Mouse (Mus musculus) heart, embryonic 15.5 days (tissue): Measurements from ENCODE around the gene Scn5a. TPM values are rescaled to one million over a fixed set of nuclear protein-coding genes. Genes with fewer than 3 reads are reported as not detected.

Experiments used
- ATAC-seq: fragments of 200-750 bp; cut with Nextera tagmentation; replicated peaks from 2 replicates; pipeline ENCODE4 v1.8.0; 2017; ENCODE audit warnings: low read depth, moderate TSS enrichment; ENCODE audit not compliant: insufficient number of reproducible peaks, insufficient read depth, low FRiP score
- H3K27ac ChIP-seq: fragments of 300-500 bp; sonication (generic); 2 replicates; pipeline ENCODE4 v1.5.1; 2015; ENCODE audit warnings: mild to moderate bottlenecking, inconsistent platforms
- H3K27me3 ChIP-seq: fragments of 300-500 bp; sonication (generic); 2 replicates; pipeline ENCODE4 v1.6.1; 2015; ENCODE audit warnings: inconsistent platforms
- H3K36me3 ChIP-seq: fragments of 300-500 bp; sonication (generic); 2 replicates; pipeline ENCODE4 v1.6.1; 2015; ENCODE audit warnings: mild to moderate bottlenecking, inconsistent platforms
- H3K4me1 ChIP-seq: fragments of 300-500 bp; sonication (generic); replicated peaks from 2 replicates; pipeline ENCODE4 v1.6.1; 2015; ENCODE audit warnings: inconsistent platforms
- H3K4me2 ChIP-seq: fragments of 300-500 bp; sonication (generic); 2 replicates; pipeline ENCODE4 v1.6.1; 2015; ENCODE audit warnings: inconsistent platforms, mild to moderate bottlenecking, moderate library complexity
- H3K4me3 ChIP-seq: fragments of 300-500 bp; sonication (generic); 2 replicates; pipeline ENCODE4 v1.5.1; 2015; ENCODE audit warnings: mild to moderate bottlenecking, inconsistent platforms
- H3K9ac ChIP-seq: fragments of 300-500 bp; sonication (generic); 2 replicates; pipeline ENCODE4 v1.6.1; 2015; ENCODE audit warnings: mild to moderate bottlenecking, inconsistent platforms
- H3K9me3 ChIP-seq: fragments of 300-500 bp; sonication (generic); replicated peaks from 2 replicates; pipeline ENCODE4 v1.6.1; 2016; ENCODE audit warnings: inconsistent platforms
- WGBS: fragments of 180-500 bp; shearing (Covaris S2); methylation state at CpG from one replicate; pipeline ENCODE4 v1.1.7; 2015; ENCODE audit warnings: mixed read lengths; 5-methylcytosine and 5-hydroxymethylcytosine counted together
- polyA plus RNA-seq: library from polyadenylated mRNA; unstranded; fragments of >200 nt; fragmentation: Nextera tagmentation; extraction: Ambion mirVana; gene quantifications from 2 replicates; pipeline ENCODE4 v1.2.1, GENCODE M21; 2015

Gene Scn5a
- polyA plus RNA-seq, 1 experiment from 2014 or later: 7.0 TPM

DNA sequence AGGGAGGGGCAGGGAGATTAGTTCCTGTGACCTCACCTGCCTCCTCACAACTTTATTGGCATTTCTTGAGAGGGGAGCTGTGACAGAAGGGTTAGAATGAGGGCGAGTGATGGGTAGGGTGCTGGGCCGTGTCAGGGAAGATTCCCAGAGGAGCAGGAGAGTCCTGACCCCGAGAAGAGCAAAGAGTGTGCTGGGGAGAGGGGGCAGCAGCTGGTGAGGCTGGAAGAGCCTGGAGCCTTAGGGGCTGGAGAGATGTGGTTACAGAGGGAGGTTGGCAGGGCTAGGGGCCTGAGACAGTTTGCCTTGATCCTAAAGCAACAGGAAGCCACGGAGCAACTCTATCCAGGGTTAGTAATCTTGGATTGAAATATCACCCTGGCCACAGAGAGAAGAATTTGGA, 97.2 kb downstream of the Scn5a start:
- Histone ChIP-seq H3K27ac (no peak overlapping the region), H3K27me3 (0 out of 2 replicates have a peak, but pooled peaks cover 3% of the 10 kb centered on the region), H3K4me1 (peaks cover 20% of the 10 kb centered on the region), H3K36me3 (0 out of 2 replicates have a peak, but pooled peaks cover 8% of the 10 kb centered on the region), H3K9me3 (no peaks in the 10 kb centered on the region), H3K4me2 (no peak overlapping the region), H3K4me3 (no peak overlapping the region), H3K9ac (no peak overlapping the region)
- 77% methylated on average over 4 of the region's 4 CpGs for WGBS
- no peak for ATAC-seq

DNA sequence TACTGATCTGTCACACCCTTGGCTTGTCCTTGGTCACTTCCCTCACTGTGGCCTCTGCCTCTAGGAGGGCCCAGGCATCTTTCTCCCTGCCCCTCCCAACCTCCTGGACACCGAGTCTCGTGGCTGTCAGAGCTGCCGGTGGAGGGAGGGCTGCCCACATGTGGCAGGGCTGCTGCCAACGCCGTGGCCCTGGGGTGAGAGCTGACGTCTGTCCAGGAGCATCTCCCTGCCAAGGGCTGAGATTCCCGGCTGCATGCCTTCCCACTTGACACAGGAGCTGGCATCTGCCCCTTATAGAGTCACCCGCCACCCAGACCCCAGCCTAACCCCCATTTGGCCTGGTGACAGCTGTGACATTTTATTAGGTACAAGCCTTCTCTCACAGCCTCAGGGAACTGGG, 99.5 kb downstream of the Scn5a start:
- peak overlapping the region; percentile 9; the same call in 1 of the 2 replicates for H3K27ac ChIP-seq
- no peaks in the 10 kb centered on the region for H3K9me3 ChIP-seq
- H3K36me3 ChIP-seq: no peaks in the 10 kb centered on the region
- H3K4me1 ChIP-seq: peaks cover 34% of the 10 kb centered on the region
- H3K27me3 ChIP-seq: 0 out of 2 replicates have a peak, but pooled peaks cover 6% of the 10 kb centered on the region
- H3K4me3 ChIP-seq: no peak overlapping the region
- no peak overlapping the region for H3K4me2 ChIP-seq
- WGBS: 29% methylated on average over 8 of the region's 8 CpGs
- H3K9ac ChIP-seq: no peak overlapping the region
- ATAC-seq: peak; percentile 56

DNA sequence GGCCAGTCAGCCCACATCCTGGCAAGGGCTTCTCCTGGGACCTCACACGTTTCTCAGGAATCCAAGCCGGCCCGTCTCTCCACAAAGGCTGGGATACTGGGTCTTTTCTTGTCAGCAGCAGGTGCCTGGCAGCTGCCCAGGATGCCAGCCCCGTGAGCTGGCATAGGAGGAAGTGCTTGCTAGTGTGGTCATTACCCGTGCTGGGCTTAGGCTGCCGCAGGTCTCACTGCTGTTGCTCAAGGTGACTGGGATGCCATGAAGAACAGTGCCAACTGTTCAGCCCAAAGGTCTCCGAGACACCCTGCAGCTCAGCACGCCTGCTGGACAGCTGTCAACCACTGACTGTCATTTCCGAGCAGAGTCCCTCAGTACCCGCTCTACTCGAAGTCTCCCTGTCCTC, 100.5 kb downstream of the Scn5a start:
- Histone ChIP-seq H3K4me1 (peaks cover 43% of the 10 kb centered on the region), H3K4me2 (no peak overlapping the region), H3K4me3 (no peak overlapping the region), H3K36me3 (no peaks in the 10 kb centered on the region), H3K27me3 (0 out of 2 replicates have a peak, but pooled peaks cover 6% of the 10 kb centered on the region), H3K9me3 (no peaks in the 10 kb centered on the region), H3K27ac (peak overlapping the region; percentile 9; the same call in 1 of the 2 replicates), H3K9ac (no peak overlapping the region)
- ATAC-seq: no peak
- 72% methylated on average over 11 of the region's 11 CpGs for WGBS

DNA sequence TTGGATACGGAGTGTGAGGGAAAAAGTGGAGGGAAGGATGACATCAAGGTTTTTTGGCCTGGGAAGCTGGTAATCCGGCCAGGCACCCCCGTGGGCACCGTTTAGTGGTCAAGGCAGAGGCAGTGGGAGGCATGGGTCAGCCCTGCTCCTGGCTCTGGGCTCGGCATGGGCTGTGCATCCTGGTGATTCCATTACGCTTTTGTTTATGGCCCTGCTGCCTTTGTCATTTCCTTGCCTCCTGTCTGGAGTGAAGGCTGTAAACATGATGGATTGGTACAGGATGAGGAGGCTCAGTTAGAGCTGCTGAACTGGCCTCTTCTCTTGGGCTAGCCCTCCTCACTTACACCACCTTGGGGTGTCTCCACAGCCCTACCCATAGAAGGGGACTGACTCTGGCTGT, 101.1 kb downstream of the Scn5a start:
- Histone ChIP-seq H3K4me3 (no peak overlapping the region), H3K9ac (no peak overlapping the region), H3K4me2 (no peak overlapping the region), H3K27me3 (0 out of 2 replicates have a peak, but pooled peaks cover 6% of the 10 kb centered on the region), H3K9me3 (no peaks in the 10 kb centered on the region), H3K27ac (no peak overlapping the region), H3K4me1 (peaks cover 49% of the 10 kb centered on the region), H3K36me3 (no peaks in the 10 kb centered on the region)
- 45% methylated on average over 6 of the region's 6 CpGs for WGBS
- ATAC-seq: no peak

DNA sequence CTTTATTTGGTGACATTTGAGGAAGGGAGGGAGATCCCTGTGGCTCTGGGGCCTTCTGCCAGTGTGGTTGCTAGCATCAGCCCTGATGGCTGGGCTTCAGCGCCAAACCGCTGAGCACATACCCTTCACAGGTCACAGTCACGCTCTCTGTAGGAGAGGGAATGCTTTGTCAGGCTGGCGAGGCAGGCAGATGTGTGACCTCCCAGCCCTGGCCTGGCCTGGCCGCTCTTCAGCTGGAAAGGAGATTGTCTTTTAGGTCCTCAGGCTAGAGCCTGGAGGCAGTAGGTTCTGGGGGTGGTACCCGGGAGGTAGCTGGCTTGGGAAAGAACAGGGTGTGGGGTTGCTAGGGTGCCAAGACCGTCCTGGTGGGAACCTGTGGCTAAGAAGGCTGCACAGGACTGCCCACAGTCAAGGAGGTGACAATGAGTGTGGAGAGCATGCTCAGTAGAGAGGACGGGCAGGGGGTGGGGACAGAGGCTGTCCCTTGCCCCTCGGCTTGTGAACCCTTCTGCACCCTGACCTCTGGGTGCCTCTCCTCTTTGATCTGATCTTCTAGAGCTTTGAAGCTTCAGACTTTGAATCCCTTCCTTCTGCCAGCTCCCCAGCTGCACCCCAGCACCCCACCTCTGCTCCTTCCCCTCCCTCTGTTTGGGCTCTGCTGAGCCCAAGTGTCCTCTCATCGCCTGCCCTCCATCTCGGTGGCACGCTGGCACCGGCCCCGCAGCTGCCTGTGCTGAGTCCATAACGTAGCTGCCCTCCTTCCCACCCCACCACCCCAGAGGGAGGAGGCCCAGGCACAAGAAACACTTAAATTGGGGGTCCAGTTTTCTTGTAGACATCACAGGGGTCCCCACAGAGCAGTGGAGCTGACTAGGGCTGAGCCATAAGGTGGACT, 103.9 kb downstream of the Scn5a start:
- Histone ChIP-seq H3K9me3 (no peaks in the 10 kb centered on the region), H3K36me3 (no peaks in the 10 kb centered on the region), H3K4me1 (peaks cover 72% of the 10 kb centered on the region), H3K4me2 (no peak overlapping the region), H3K4me3 (no peak overlapping the region), H3K27ac (peak overlapping the region; percentile 21; the same call in 1 of the 2 replicates), H3K27me3 (0 out of 2 replicates have a peak, but pooled peaks cover 3% of the 10 kb centered on the region), H3K9ac (no peak overlapping the region)
- WGBS: 50% methylated on average over 15 of the region's 15 CpGs
- ATAC-seq: no peak

DNA sequence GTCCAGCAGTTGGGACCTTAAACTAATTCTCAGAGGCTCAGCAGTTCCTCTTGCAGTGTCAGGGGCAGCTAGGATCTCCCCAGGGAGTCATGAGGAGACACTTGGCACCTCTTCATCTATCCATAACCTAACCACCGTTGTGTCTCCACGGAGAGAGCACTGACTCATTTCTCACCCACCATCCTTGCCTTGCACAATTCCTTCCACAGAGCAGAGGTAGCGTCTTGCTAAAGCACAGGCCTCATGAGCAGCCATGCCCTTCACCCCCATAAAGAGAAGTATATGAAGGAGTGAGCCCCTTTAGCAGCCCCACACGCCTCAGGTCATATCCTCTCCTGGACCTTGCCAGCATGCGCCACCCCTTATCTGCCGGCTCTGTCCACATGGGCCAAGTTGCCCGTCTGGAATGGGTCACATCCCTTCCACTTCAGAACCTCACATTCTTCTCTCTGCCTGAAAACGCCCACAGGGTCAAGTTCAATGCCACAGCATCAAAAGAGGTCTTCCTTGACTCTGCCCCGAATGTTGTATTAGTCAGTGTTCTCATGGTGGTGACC, 105.1 kb downstream of the Scn5a start:
- Histone ChIP-seq H3K4me1 (peaks cover 72% of the 10 kb centered on the region), H3K4me3 (no peak overlapping the region), H3K27me3 (0 out of 2 replicates have a peak, but pooled peaks cover 3% of the 10 kb centered on the region), H3K36me3 (no peaks in the 10 kb centered on the region), H3K9me3 (no peaks in the 10 kb centered on the region), H3K27ac (no peak overlapping the region), H3K9ac (no peak overlapping the region), H3K4me2 (no peak overlapping the region)
- no peak for ATAC-seq
- 51% methylated on average over 9 of the region's 9 CpGs for WGBS

DNA sequence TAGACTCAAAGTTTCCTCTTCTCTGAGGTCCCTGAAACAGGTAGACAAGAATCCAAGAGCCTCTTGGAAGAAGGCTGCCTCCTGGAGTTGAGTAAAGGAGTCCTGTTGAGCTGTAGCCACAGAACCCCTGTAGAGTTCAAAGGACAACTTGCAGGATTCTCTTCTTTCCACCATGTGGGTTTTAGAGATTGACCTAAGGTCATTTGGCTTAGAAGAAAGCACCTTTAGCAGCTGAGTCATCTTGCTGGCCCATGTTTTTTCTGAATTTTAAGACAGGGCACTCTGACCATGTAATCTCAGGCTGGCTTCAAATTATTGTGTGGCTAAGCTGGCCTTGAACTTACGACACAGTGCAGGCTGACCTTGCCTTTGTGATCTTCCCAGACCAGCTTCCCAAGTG, 105.8 kb downstream of the Scn5a start:
- Histone ChIP-seq H3K9ac (no peak overlapping the region), H3K36me3 (no peaks in the 10 kb centered on the region), H3K27ac (no peak overlapping the region), H3K4me1 (peaks cover 71% of the 10 kb centered on the region), H3K27me3 (0 out of 2 replicates have a peak, but pooled peaks cover 3% of the 10 kb centered on the region), H3K4me3 (no peak overlapping the region), H3K4me2 (no peak overlapping the region), H3K9me3 (no peaks in the 10 kb centered on the region)
- ATAC-seq: no peak
- 93% methylated on average over 1 of the region's 1 CpGs for WGBS

DNA sequence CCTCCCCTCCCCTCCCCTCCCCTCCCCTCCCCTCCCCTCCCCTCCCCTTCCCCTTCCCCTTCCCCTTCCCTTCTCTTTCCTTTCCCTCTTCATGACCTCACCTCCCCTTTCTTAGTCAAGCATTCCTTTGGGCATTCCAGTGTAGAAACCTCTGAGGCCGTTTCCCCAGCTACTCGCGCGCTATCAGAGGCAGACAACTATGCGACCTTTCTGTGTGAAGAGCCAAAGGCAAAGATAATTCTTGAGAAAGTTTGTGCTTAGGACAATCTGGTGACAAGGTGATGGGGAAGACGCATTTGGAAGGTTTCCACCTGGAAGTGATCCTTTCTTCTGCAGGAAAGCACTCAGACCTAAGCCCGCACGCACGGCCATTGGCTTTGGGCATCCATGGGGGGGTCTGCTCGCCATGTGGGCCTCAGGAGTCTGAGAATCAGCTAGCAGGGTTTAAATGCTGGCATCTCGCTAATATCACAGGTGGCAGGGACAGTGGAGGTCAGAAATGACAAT, 106.4 kb downstream of the Scn5a start:
- Histone ChIP-seq H3K36me3 (no peaks in the 10 kb centered on the region), H3K27ac (no peak overlapping the region), H3K9ac (no peak overlapping the region), H3K4me1 (peaks cover 76% of the 10 kb centered on the region), H3K9me3 (no peaks in the 10 kb centered on the region), H3K4me3 (no peak overlapping the region), H3K27me3 (0 out of 2 replicates have a peak, but pooled peaks cover 3% of the 10 kb centered on the region), H3K4me2 (no peak overlapping the region)
- 38% methylated on average over 11 of the region's 11 CpGs for WGBS
- no peak for ATAC-seq

DNA sequence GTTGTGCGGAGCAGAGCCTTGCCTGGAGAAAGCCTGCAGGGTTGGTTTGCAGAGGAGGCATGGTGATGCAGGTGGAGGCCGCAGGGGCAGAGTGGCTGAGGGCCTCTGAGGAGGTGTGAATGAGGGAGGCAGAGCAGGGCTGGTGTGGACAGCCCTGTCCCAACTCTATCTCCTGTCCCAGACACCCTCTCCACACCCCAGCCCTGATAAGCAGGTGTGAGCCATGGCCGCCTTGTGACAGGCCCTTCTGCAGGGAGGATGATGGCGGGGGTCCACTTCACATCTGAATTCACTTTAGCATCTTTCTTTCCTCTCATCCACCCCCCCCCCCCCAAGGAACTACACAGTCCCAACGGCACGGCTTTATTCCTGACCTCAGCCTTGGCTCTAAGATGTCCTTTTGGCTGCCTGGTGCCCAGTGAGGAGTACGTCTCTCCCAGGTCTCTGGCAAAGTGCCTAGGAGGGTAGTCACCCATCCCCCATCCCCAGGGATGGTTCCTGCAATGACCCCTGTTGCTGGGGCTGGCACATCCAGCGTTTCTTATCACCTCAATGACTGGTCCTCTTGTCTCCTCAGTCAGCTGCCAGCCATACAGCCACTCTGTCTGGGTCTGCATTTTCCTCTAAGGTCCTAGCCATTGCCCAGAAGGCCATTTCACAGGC, 109.0 kb downstream of the Scn5a start:
- peak; percentile 94 for ATAC-seq
- Histone ChIP-seq H3K4me2 (peak overlapping the region; percentile 7), H3K27me3 (no peaks in the 10 kb centered on the region), H3K27ac (peak overlapping the region; percentile 83), H3K4me3 (no peak overlapping the region), H3K36me3 (no peaks in the 10 kb centered on the region), H3K9me3 (no peaks in the 10 kb centered on the region), H3K4me1 (peaks cover 79% of the 10 kb centered on the region), H3K9ac (no peak overlapping the region)
- WGBS: 15% methylated on average over 8 of the region's 8 CpGs

DNA sequence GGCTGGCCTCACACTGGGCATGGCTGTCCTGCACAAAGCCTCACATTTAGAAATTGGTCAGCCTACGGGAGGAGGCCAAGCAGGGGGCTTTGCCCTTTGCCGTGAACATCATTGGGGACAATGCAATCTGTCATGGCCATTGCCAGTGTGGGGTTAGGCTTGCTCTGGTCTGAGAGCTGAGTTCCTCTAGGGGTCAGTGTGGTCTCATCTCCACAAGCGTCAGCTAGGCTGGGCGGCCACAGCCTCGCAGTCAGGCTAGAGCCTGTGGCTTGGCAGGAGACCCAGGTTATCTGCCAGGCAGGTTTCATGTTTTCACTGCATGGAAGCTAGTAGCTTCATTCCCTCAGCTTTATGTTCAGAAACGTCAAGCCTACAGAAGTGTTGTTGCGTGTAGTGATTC, 113.2 kb downstream of the Scn5a start:
- peak; percentile 37; the same call in 1 of the 2 replicates for ATAC-seq
- 52% methylated on average over 7 of the region's 7 CpGs for WGBS
- Histone ChIP-seq H3K27ac (no peak overlapping the region), H3K36me3 (peaks cover 23% of the 10 kb centered on the region), H3K4me3 (no peak overlapping the region), H3K9me3 (no peaks in the 10 kb centered on the region), H3K27me3 (no peaks in the 10 kb centered on the region), H3K9ac (no peak overlapping the region), H3K4me1 (peaks cover 42% of the 10 kb centered on the region), H3K4me2 (no peak overlapping the region)

DNA sequence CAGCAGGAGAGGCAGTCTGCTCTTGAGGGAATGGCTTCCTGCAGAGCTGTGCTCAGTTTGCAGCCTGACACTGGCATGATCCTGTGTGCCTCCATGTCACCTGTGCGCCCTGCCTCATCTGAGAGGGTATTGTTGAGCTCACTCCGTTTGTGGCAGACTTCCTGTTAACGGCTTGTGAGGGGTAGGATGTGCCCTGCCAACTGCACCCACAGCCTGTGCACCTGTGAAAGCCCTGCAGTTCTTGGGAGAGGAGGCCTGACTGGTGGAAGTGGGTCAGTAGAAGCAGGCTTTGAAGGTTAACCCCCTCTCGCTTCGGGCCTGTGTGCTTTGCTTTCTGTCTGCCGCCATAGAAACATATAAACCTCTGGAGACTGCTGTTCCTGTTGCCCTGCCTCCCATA, 113.8 kb downstream of the Scn5a start:
- Histone ChIP-seq H3K27me3 (no peaks in the 10 kb centered on the region), H3K36me3 (peaks cover 23% of the 10 kb centered on the region), H3K4me1 (peaks cover 38% of the 10 kb centered on the region), H3K27ac (no peak overlapping the region), H3K4me2 (no peak overlapping the region), H3K9ac (no peak overlapping the region), H3K9me3 (no peaks in the 10 kb centered on the region), H3K4me3 (no peak overlapping the region)
- WGBS: 84% methylated on average over 6 of the region's 6 CpGs
- no peak for ATAC-seq
